Mouse (Mus musculus): ENCODE measurements around the gene Umad1.

DNA sequence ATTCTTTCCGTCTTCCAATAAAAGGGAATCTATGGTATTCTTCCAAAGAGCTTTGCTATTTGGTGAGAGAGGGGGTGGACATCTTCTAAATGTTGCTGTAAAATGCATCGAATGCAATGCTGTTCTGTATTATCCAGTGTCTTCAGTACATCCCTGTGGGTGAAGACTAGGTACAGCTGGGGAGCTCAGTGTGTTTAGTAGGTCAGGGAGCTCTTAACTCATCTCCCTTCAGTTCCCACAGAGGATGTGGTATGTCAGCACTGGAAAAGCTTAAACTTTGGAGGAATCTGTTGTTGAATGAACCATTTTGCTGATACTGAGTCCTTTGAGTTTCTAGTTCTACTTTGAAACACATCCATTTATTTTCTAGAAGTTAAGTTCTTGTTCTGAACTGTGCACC lies 53.5 kb downstream of the Umad1 start:
- no peak for TF ChIP-seq CTCF (IDR thresholded peaks at IDR 0.05; ENCODE audit: borderline replicate concordance, extremely low read depth, insufficient read depth, insufficient read length)
- no peak for TF ChIP-seq POLR2A (IDR thresholded peaks at IDR 0.05; ENCODE audit: borderline replicate concordance, extremely low read depth, insufficient read depth, insufficient read length, poor library complexity, severe bottlenecking)

Measured in brain, embryonic 14.5 days (tissue).